14 mouse cellular contexts compared by ENCODE assay signal in the genomic region with DNA sequence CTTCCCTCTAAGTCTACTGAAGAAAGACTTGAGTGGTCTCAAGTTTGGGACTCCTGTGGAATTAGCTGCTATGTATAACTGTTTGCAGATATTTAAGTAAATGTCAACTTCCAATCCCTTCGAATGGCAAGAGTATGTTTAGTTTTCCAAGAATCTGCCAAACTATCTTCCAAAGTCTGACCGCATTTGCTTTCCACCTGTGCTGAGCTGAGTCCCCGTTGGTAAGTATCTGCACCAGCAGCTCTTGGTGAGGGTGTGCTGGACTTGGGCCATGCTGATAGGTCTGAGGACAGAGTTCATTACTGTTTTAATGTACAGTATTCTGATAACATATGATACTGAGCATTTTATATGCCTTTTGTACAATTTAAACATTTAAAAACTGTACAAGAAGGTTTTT.
DNase-seq lines count a peak whose midpoint lies in the region; ATAC-seq and TF ChIP-seq lines count a peak whose summit lies in the region.
"Had no signal": no experiment of that assay in that cellular context is flagged by ENCODE, and none has a peak within 500 bp of the region (broad histone marks: within the 10 kb centered on the region; RNA-seq: fewer than 3 reads in every experiment).

No protein-coding gene starts in this region.

- H3K27ac ChIP-seq in lung, embryonic 14.5 days (ENCODE audit: low read depth): no peak overlapping the region
- no peak overlapping the region for H3K27ac ChIP-seq in liver, embryonic 16.5 days (ENCODE audit: low read length)
- H3K27ac ChIP-seq in forebrain, embryonic 15.5 days (replicated peaks): no peak overlapping the region

- WGBS in lung, embryonic 14.5 days: 7% methylated on average over 3 of the region's 3 CpGs
- WGBS in liver, embryonic 16.5 days (ENCODE audit: insufficient replicate concordance): 15% methylated on average over 3 of the region's 3 CpGs
- WGBS in forebrain, embryonic 15.5 days: 57% methylated on average over 3 of the region's 3 CpGs

- H3K9ac ChIP-seq in lung, embryonic 14.5 days: no peak overlapping the region
- no peak overlapping the region for H3K9ac ChIP-seq in liver, embryonic 16.5 days (ENCODE audit: low read depth, low read length)
- H3K9ac ChIP-seq in forebrain, embryonic 15.5 days (replicated peaks): no peak overlapping the region

- H3K4me3 ChIP-seq in lung, embryonic 14.5 days (ENCODE audit: low read depth, low read length): no peak overlapping the region
- no peak overlapping the region for H3K4me3 ChIP-seq in liver, embryonic 16.5 days (ENCODE audit: low read depth, low read length)
- no peak overlapping the region for H3K4me3 ChIP-seq in forebrain, embryonic 15.5 days

- H3K4me1 ChIP-seq in lung, embryonic 14.5 days (ENCODE audit: insufficient read depth): peaks cover 9% of the 10 kb centered on the region
- H3K4me1 ChIP-seq in liver, embryonic 16.5 days (ENCODE audit: control insufficient read depth, low read depth, low read length): peaks cover 11% of the 10 kb centered on the region
- peaks cover 17% of the 10 kb centered on the region for H3K4me1 ChIP-seq in forebrain, embryonic 15.5 days

- DNase-seq in lung, embryonic 14.5 days: no peak
- DNase-seq in lung, postnatal 4 days: no peak
- peak; percentile 46 for DNase-seq in c-Kit-positive CD71-positive TER-119-negative erythroid progenitor cells, embryonic 14.5 days (ENCODE audit: low read depth)
- peak; percentile 52 for DNase-seq in liver
- DNase-seq in left cerebral cortex, postnatal 10 days (ENCODE audit: extremely low spot score in 1 of 2, low spot score in 2 of 2): no peak
- DNase-seq: adrenal gland, adult 8-10 months; cerebellum, adult 9-11 months; kidney, adult 8-10 months; kidney, postnatal 14 days; left cerebral cortex, postnatal 4 days; right cerebral cortex, postnatal 4 days; thymus, postnatal 25 days had no signal

- no peaks in the 10 kb centered on the region for H3K36me3 ChIP-seq in lung, embryonic 14.5 days (ENCODE audit: insufficient read depth)
- H3K36me3 ChIP-seq in liver, embryonic 16.5 days (ENCODE audit: control insufficient read depth, insufficient read depth): no peaks in the 10 kb centered on the region
- no peaks in the 10 kb centered on the region for H3K36me3 ChIP-seq in forebrain, embryonic 15.5 days

- no peak overlapping the region for H3K4me2 ChIP-seq in lung, embryonic 14.5 days
- H3K4me2 ChIP-seq in liver, embryonic 16.5 days (ENCODE audit: low read depth, low read length): no peak overlapping the region
- H3K4me2 ChIP-seq in forebrain, embryonic 15.5 days (replicated peaks): no peak overlapping the region

- H3K9me3 ChIP-seq in lung, embryonic 14.5 days (ENCODE audit: low read depth, low read length): no peaks in the 10 kb centered on the region
- H3K9me3 ChIP-seq in liver, embryonic 16.5 days (replicated peaks; ENCODE audit: control insufficient read depth, low read length): no peaks in the 10 kb centered on the region
- H3K9me3 ChIP-seq in forebrain, embryonic 15.5 days: no peaks in the 10 kb centered on the region

- ATAC-seq in lung, embryonic 14.5 days (ENCODE audit: insufficient read depth): peak; percentile 64; the same call in 1 of the 2 replicates
- ATAC-seq in liver, embryonic 16.5 days (ENCODE audit: low read depth): peak; percentile 70
- ATAC-seq in forebrain, embryonic 15.5 days (replicated peaks): no peak

- H3K27me3 ChIP-seq in lung, embryonic 14.5 days (ENCODE audit: insufficient read depth, low read length): no peaks in the 10 kb centered on the region
- no peaks in the 10 kb centered on the region for H3K27me3 ChIP-seq in liver, embryonic 16.5 days (ENCODE audit: control insufficient read depth, insufficient read depth, low read depth, low read length)
- no peaks in the 10 kb centered on the region for H3K27me3 ChIP-seq in forebrain, embryonic 15.5 days

- intact Hi-C loops in left cerebral cortex, postnatal 10 days (cut with DNase I): no loop called here

- TF ChIP-seq CTCF in lung, embryonic 14.5 days (IDR thresholded peaks at IDR 0.05; ENCODE audit: low read depth): no peak

Comparison
In these comparisons a context has a peak if more than half of its experiments do, and no peak if none do; other contexts are left out.
1. DNase-seq: peak in c-Kit-positive CD71-positive TER-119-negative erythroid progenitor cells, embryonic 14.5 days (single experiment) and liver (single experiment); none in lung, embryonic 14.5 days (single experiment), lung, postnatal 4 days (0 of 2) and left cerebral cortex, postnatal 10 days (0 of 2).